Mouse (Mus musculus) Patski (cell line): ENCODE measurements at regions not wholly inside any gene's neighbourhood (a gene's known extent, or its start where the extent isn't known, plus 50 kb on each side); places are given as distances from the start of the nearest gene placed in this dataset.

ENCODE experiments used
- ATAC-seq: fragments of 100-300 bp; one replicate; pipeline ENCODE4 v1.8.0; 2021
- CTCF ChIA-PET: fragments of 350-600 bp; sonication (Branson Sonifier 250); formaldehyde crosslinking; loops from one replicate; lab custom pipeline; 2022; ENCODE audit warnings: inconsistent platforms; lab: Charles Lee
- POLR2A ChIA-PET: fragments of 350-600 bp; sonication (Branson Sonifier 250); formaldehyde crosslinking; loops from one replicate; lab custom pipeline; 2022; ENCODE audit warnings: antibody characterized with exemption, inconsistent platforms; lab: Charles Lee
- DNase-seq: peaks from one replicate; pipeline ENCODE4 v3.0.0-alpha.2; 2011; ENCODE audit warnings: low read depth, low spot score
- H3K27me3 ChIP-seq: fragments of 371-371 bp; one replicate; pipeline ENCODE4 v1.5.1; 2021
- CTCF ChIP-seq: fragments of 100-300 bp; IDR thresholded peaks from one replicate; pipeline ENCODE4 v1.5.1; 2021
- in situ Hi-C: fragments of 300-500 bp; cut with MboI; formaldehyde crosslinking; loops from 3 replicates; pipeline ENCODE4 v1.11.1; 2018; ENCODE audit warnings: low pct_unique_long_range_greater_than_20kb, mixed read lengths

- CTCF ChIA-PET = no interaction called here
- no peak for ATAC-seq
- in situ Hi-C loops = loop anchor here (25.0 kb wide), 2 partner anchors 1322 to 1697 kb away; no protein-coding TSS in a partner anchor
- DNase-seq = no peak
- peaks cover 34% of the 10 kb centered on the region for H3K27me3 ChIP-seq
- POLR2A ChIA-PET = no interaction called here
- TF ChIP-seq CTCF = no peak
These were observed 124.1 kb downstream of the Edn3 start for GRCm38 (mm10) chr2:174884232-174885225.

DNA sequence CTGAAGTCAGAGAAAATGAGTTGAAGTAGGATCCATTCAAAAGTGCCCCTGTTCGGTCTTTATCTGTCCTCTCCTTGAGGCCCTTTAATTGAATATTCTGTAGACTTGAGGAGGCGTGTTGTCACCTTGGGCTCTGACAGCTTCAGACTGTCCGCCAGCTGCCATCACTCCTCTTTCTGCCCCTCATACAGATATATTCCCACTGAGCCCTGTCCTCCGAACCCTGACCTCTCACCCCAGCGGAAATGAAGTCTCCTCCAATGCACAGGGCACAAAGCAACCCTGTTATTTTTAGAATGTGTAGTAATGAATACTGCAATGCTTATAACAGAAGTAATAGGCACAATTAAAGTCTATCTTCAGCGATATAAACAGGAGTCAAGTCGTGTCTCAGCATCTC is 117.4 kb upstream of the Gm14444 start:
- DNase-seq (no peak), ATAC-seq (no peak)
- in situ Hi-C loops = loop anchor here (25.0 kb wide), 2 partner anchors 1330 to 1705 kb away; no protein-coding TSS in a partner anchor
- ChIA-PET POLR2A (interaction anchor here (0.6 kb wide), 1 partner anchor 9 kb away, joined by 4 read pairs; no protein-coding TSS in a partner anchor), CTCF (no interaction called here)
- H3K27me3 ChIP-seq = peaks cover 22% of the 10 kb centered on the region
- no peak for TF ChIP-seq CTCF

DNA sequence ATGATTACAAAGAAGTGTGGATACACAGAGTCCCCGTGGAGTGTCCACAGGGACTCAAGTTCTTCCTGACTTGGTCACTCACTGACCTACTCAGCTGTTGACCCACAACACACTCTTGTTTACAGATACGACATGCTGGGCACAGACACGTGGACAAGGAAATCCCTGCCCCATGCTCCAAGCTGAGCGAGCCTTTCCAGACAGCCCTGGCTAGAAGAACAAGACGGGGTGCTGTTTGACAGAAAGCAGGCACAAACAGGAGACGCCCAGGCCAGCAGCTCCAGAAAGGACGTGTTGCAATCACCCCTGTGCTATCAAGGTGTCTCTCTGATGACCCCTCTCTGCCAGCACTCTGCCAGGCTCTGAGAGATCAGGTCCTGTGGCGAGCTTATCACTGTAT is 112.6 kb upstream of the Gm14444 start:
- ATAC-seq (no peak), DNase-seq (no peak)
- CTCF ChIA-PET = interaction anchor here (0.9 kb wide), 1 partner anchor 18 kb away, joined by 3 read pairs; no protein-coding TSS in a partner anchor
- POLR2A ChIA-PET = no interaction called here
- peaks cover 3% of the 10 kb centered on the region for H3K27me3 ChIP-seq
- no peak for TF ChIP-seq CTCF
- in situ Hi-C loops = loop anchor here (25.0 kb wide), 2 partner anchors 1335 to 1710 kb away; no protein-coding TSS in a partner anchor

DNA sequence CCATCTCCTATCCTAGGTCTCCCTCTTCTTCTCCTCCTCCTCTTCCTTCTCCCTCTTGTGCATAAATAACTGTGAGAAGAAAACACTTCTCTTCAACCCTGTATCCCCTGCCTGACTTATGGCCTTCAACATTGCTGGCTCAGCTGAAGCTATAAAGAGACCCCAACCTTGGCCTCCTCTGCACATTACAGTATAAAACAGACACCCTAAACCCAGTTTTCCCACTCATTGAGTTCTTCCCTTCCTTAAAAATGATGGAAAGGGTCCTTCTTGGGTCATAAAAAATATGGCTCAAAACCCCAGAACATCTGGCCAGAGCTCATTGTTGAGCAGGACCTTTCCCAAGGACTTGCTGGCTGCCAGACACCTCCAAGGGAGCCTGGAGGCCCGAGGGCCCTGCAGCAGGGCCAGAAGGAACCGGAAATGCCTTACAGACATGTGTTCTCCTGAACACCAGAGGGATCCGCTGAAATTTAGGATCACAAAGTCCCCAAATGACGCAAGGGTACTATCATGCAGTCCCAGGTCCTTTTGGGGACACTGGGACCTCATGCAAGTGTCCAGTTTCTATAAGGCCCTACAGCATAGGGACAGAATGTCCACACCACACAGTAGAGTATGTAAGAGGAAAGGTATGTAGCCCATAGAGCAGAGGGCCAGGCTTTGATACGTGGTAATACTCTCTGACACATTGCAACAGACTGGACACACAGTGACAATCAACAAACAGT is 109.9 kb upstream of the Gm14444 start:
- POLR2A ChIA-PET = no interaction called here
- H3K27me3 ChIP-seq = peaks cover 6% of the 10 kb centered on the region
- TF ChIP-seq CTCF = no peak
- no peak for ATAC-seq
- no peak for DNase-seq
- in situ Hi-C loops = loop anchor here (5.0 to 25.0 kb wide), 3 partner anchors 588 to 1713 kb away; no protein-coding TSS in a partner anchor
- CTCF ChIA-PET = interaction anchor here (2.3 kb wide), 1 partner anchor 589 kb away, joined by 8 read pairs; no protein-coding TSS in a partner anchor

- DNase-seq (no peak), ATAC-seq (no peak)
- ChIA-PET POLR2A (no interaction called here), CTCF (interaction anchor here (2.3 kb wide), 1 partner anchor 590 kb away, joined by 8 read pairs; no protein-coding TSS in a partner anchor)
- in situ Hi-C loops = loop anchor here (5.0 kb wide), 1 partner anchor 588 kb away; no protein-coding TSS in a partner anchor
- peak; percentile 69 for TF ChIP-seq CTCF
- peaks cover 6% of the 10 kb centered on the region for H3K27me3 ChIP-seq
These were observed 109.4 kb upstream of the Gm14444 start for GRCm38 (mm10) chr2:174900671-174900991.

DNA sequence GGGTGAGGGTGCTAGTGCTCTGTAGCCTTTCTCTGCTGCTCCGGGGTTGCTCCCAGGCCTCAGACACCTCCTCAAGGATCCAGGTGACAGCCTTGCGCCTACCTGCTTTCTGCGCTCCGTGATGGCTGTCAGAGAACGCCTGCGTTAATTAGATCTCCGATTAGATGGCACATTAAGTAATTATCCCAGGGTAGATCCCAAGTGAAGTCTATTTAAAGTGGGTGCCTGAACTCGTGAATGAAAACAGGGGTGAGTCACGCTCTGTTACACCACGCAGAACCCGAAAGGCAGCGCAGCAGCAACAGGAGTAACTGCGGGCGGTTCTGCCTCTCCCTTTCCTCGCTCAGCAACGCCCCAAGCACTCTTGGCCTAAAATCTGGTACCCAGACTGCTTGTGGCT is 108.2 kb upstream of the Gm14444 start:
- no peak for TF ChIP-seq CTCF
- in situ Hi-C loops = loop anchor here (5.0 kb wide), 1 partner anchor 590 kb away; no protein-coding TSS in a partner anchor
- DNase-seq (no peak), ATAC-seq (no peak)
- ChIA-PET POLR2A (no interaction called here), CTCF (no interaction called here)
- peaks cover 6% of the 10 kb centered on the region for H3K27me3 ChIP-seq

GRCm38 (mm10) chr2:174903627-174904026 is 106.4 kb upstream of the Gm14444 start:
- no peak for DNase-seq
- POLR2A ChIA-PET = no interaction called here
- in situ Hi-C loops = loop anchor here (5.0 kb wide), 1 partner anchor 591 kb away; no protein-coding TSS in a partner anchor
- CTCF ChIA-PET = interaction anchor here (1.2 kb wide), 1 partner anchor 593 kb away, joined by 4 read pairs; no protein-coding TSS in a partner anchor
- H3K27me3 ChIP-seq = peaks cover 6% of the 10 kb centered on the region
- no peak for ATAC-seq
- TF ChIP-seq CTCF = no peak

GRCm38 (mm10) chr2:174905865-174906639 is 104.0 kb upstream of the Gm14444 start:
- peaks cover 6% of the 10 kb centered on the region for H3K27me3 ChIP-seq
- in situ Hi-C loops = no loop called here

GRCm38 (mm10) chr2:174917146-174917905 is 92.7 kb upstream of the Gm14444 start:
- TF ChIP-seq CTCF = no peak
- in situ Hi-C loops = no loop called here
- ChIA-PET CTCF (no interaction called here), POLR2A (no interaction called here)
- no peak for DNase-seq
- no peak for ATAC-seq
- H3K27me3 ChIP-seq = peaks cover 12% of the 10 kb centered on the region

More at GRCm38 (mm10) chr2:174905865-174906639, 104.0 kb upstream of the Gm14444 start:
- TF ChIP-seq CTCF = peak; percentile 69
- ChIA-PET CTCF (interaction anchor here (0.9 to 1.8 kb wide), 3 partner anchors 11 to 594 kb away, joined by 3 to 4 read pairs (median 3); no protein-coding TSS in a partner anchor), POLR2A (no interaction called here)
- no peak for DNase-seq
- peak; percentile 60 for ATAC-seq
